Mouse (Mus musculus) cortical plate, adult 2 months (tissue): ENCODE data around the gene Gm12355.

Experiments used
- CTCF ChIP-seq: fragments of 200-500 bp; IDR thresholded peaks from 2 replicates; pipeline ENCODE4 v1.5.1; 2011; ENCODE audit warnings: mild to moderate bottlenecking, control low read depth, low read length; ENCODE audit not compliant: insufficient read depth; ENCODE audit errors: extremely low read depth
- POLR2A ChIP-seq: fragments of 200-500 bp; IDR thresholded peaks from 2 replicates; pipeline ENCODE4 v1.6.1; 2011; ENCODE audit warnings: mild to moderate bottlenecking, low read length, control low read depth; ENCODE audit not compliant: insufficient read depth; ENCODE audit errors: extremely low read depth

GRCm38 (mm10) chr11:98582030-98582388, 43.5 kb downstream of the Gm12355 start:
- TF ChIP-seq CTCF, result no peak
- TF ChIP-seq POLR2A, result no peak
